Mouse (Mus musculus): ENCODE results near the gene Afap1l2. TPM values are rescaled to one million over a fixed set of nuclear protein-coding genes. Genes with fewer than 3 reads are reported as not detected.

The Afap1l2 gene
- total RNA-seq, 2 experiments from 2014 or later = 13.2 to 14.5 TPM

Other genes starting within 250 kb of the Afap1l2 start
- 10 to 100 TPM; 39.0 to 44.1 TPM for gene Ccdc186, start 186.0 kb downstream of the Afap1l2 start, total RNA-seq (2021)
- gene Tdrd1, start 182.0 kb downstream of the Afap1l2 start, total RNA-seq (2021) = under 1 TPM; 0.84 to 0.85 TPM
- under 1 TPM; 0.15 to 0.30 TPM for gene Vwa2, start 134.0 kb downstream of the Afap1l2 start, total RNA-seq (2021)

Measured in left cerebral cortex, postnatal 10 days (tissue).